Mouse (Mus musculus) hematopoietic multipotent progenitor cell, adult 10-12 weeks (in vitro differentiated cells): Measurements from ENCODE around the gene Gm28363. TPM values are rescaled to one million over a fixed set of nuclear protein-coding genes. Genes with fewer than 3 reads are reported as not detected.

Experiments
- polyA plus RNA-seq: library from polyadenylated mRNA; stranded (reverse); fragments of >175 nt; gene quantifications from 2 replicates; pipeline ENCODE4 v1.2.3, GENCODE M21; 2012; ENCODE audit warnings: low replicate concordance

The Gm28363 gene
- not detected in 2 replicates for polyA plus RNA-seq

GRCm38 (mm10) chr1:117696831-117697230 lies at the start of gene Gm28363:
Gm28363 (plus strand) TSS chr1:117697131.

Other genes starting within 250 kb of the Gm28363 start
- gene B020011L13Rik, start 84.0 kb downstream of the Gm28363 start, polyA plus RNA-seq = not detected in 2 replicates
- not detected in 2 replicates for gene Gm28360, start 132.9 kb downstream of the Gm28363 start, polyA plus RNA-seq
- gene Gm28168, start 230.9 kb downstream of the Gm28363 start, polyA plus RNA-seq = not detected in 2 replicates